Mouse (Mus musculus) cortical plate, adult 2 months (tissue): ENCODE measurements at regions not wholly inside any gene's neighbourhood (a gene's known extent, or its start where the extent isn't known, plus 50 kb on each side); places are given as distances from the start of the nearest gene placed in this dataset.

Experiments
- H3K27ac ChIP-seq: fragments of 200-500 bp; 2 replicates; pipeline ENCODE4 v1.5.1; 2012; ENCODE audit warnings: low read length, control low read depth, inconsistent platforms; ENCODE audit not compliant: insufficient read depth
- H3K4me1 ChIP-seq: fragments of 200-500 bp; 2 replicates; pipeline ENCODE4 v1.6.1; 2011; ENCODE audit warnings: low read length; ENCODE audit not compliant: control insufficient read depth, insufficient read depth
- H3K4me3 ChIP-seq: fragments of 200-500 bp; 2 replicates; pipeline ENCODE4 v1.5.1; 2011; ENCODE audit warnings: mild to moderate bottlenecking, low read length, control low read depth; ENCODE audit not compliant: insufficient read depth
- CTCF ChIP-seq: fragments of 200-500 bp; IDR thresholded peaks from 2 replicates; pipeline ENCODE4 v1.5.1; 2011; ENCODE audit warnings: mild to moderate bottlenecking, control low read depth, low read length; ENCODE audit not compliant: insufficient read depth; ENCODE audit errors: extremely low read depth
- POLR2A ChIP-seq: fragments of 200-500 bp; IDR thresholded peaks from 2 replicates; pipeline ENCODE4 v1.6.1; 2011; ENCODE audit warnings: mild to moderate bottlenecking, low read length, control low read depth; ENCODE audit not compliant: insufficient read depth; ENCODE audit errors: extremely low read depth

DNA sequence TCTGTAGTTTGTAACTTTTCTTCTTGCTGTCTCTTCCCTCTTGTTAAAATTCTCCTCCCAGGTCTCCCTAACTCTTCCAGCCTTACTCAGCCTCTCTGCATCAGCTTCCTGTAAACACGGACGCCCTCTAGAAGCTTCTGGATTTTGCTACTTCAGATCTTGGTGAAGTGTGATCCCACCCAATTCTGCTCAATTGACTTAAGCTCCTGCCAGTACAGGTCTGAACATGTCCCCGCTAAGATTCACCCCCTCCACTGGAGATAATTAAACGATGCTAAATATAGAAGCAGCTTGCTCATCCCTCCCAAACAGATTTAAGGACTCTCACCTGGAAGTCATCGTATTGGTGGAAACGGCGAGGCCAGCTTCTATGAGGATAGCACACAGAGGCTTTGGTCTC lies 53.5 kb upstream of the March10 start:
- Histone ChIP-seq H3K4me3 (no peak overlapping the region), H3K4me1 (peaks cover 8% of the 10 kb centered on the region), H3K27ac (no peak overlapping the region)
- TF ChIP-seq POLR2A (no peak), CTCF (no peak)

DNA sequence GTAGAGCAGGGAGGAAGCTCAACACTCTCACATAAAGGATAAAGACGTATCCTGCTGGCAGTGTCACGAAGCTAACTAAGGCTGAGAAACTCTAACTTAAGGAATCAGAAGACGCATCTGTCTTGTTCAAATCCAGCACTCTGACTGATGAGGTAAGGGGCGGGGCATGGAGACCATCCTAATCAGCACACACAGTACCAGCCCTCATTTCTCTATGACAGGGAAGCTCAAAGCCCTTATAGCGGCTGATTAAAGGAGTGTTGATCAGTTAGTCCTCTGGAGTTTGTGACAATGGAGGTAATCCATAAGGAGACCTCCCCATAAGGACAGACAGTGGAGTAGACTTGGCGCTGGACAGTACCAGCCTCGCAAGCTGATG lies 52.1 kb upstream of the March10 start:
- Histone ChIP-seq H3K4me3 (no peak overlapping the region), H3K4me1 (peaks cover 8% of the 10 kb centered on the region), H3K27ac (peak overlapping the region; percentile 29; the same call in 1 of the 2 replicates)
- TF ChIP-seq CTCF = no peak

DNA sequence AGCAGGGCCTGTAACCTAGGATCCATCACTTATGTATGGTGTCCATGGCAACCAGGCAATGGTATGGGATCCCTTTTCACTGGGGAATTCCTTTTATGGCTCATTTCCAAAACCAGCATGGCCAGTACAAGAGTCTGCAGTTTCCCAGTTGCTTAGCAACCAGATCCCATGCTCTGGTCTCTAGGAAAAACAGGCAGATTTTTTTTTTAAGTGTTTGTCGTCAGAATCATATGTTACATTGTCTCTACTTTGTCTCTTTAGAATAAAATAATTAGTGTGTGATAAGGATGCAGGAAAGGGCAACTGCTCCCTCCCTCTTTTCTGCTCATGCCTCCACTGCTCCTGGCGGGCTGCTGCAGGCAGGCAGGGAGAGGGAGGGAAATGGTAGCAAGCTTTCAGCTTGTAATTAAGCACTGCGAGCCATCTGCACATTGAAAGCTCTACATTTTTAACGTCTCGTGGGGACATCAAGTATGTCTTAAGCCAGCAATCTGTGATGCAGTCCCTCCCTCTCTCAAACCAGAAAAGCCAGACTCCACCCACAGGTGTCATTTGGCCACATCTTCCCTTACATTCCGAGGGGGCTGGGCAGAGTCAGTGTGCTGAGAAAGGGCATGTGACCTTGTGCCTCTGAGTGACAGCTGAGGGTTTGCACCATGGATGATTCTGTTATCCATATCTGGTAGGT lies 51.6 kb upstream of the March10 start:
- Histone ChIP-seq H3K4me1 (peaks cover 9% of the 10 kb centered on the region), H3K4me3 (no peak overlapping the region), H3K27ac (0 out of 2 replicates have a peak overlapping the region, but pooled peaks have one; percentile 29)
- no peak for TF ChIP-seq CTCF
- TF ChIP-seq POLR2A = no peak

DNA sequence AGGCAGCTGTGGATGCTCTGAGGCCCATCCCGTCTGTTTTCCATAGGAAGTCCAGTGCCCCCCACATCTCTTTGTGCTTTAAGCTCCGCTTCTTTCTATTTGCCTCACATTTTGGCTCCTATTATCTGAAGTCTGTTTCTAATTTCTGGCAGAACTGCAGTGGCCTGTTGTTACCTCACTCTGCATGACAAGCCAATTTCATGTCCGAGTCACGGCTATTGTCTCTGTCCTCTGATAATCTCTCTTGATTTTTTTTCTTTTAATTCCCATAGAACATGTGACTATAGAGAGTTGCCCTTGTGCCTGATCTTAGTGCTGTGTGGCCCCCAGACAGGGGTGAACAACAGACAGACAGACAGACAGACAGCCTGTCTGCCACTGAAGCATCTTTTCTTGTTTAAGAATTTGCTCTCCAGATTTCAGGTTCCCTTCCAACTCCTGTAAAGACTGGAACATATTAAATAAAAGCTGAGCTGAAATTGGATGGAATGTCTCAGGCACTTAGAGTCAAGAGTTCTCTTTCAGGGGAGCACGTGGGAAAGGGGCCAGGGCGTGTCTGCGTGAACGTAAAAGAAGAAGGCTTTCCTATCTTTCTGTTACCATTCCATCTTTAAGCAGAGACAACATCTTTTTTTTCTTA lies 50.9 kb upstream of the March10 start:
- no peak overlapping the region for H3K27ac ChIP-seq
- no peak for TF ChIP-seq CTCF
- no peak for TF ChIP-seq POLR2A
- H3K4me3 ChIP-seq = no peak overlapping the region
- H3K4me1 ChIP-seq = peaks cover 9% of the 10 kb centered on the region
